Mouse (Mus musculus) CH12.LX (cell line): ENCODE data around the gene Tspan8.

ENCODE experiments used
- CHD2 ChIP-seq: IDR thresholded peaks from 2 replicates; pipeline ENCODE4 v1.6.1; 2011; ENCODE audit warnings: low read length, improper control_type of control experiment
- CTCF ChIP-seq, 2 experiments: IDR thresholded peaks in 1 of 2; conservative IDR thresholded peaks in 1 of 2; 2 replicates each; pipeline ENCODE4 v1.5.1; 2011 to 2012; ENCODE audit warnings: low read depth in 2 of 2, low read length in 2 of 2, improper control_type of control experiment in 1 of 2, inconsistent platforms in 1 of 2, mild to moderate bottlenecking in 1 of 2, moderate library complexity in 1 of 2
- E2F4 ChIP-seq: IDR thresholded peaks from 2 replicates; pipeline ENCODE4 v1.6.1; 2011; ENCODE audit warnings: low read depth, low read length, improper control_type of control experiment; ENCODE audit not compliant: insufficient replicate concordance
- EP300 ChIP-seq: IDR thresholded peaks from 2 replicates; pipeline ENCODE4 v1.6.1; 2011; ENCODE audit warnings: low read length, improper control_type of control experiment
- IRF4 ChIP-seq: IDR thresholded peaks from 2 replicates; pipeline ENCODE4 v1.6.1; 2014; ENCODE audit warnings: low read depth, mild to moderate bottlenecking, inconsistent platforms, low read length, improper control_type of control experiment
- NRF1 ChIP-seq: IDR thresholded peaks from 2 replicates; pipeline ENCODE4 v1.6.1; 2014; ENCODE audit warnings: low read depth, mild to moderate bottlenecking, inconsistent platforms, low read length, improper control_type of control experiment, moderate library complexity
- POLR2A ChIP-seq: IDR thresholded peaks from 2 replicates; pipeline ENCODE4 v1.6.1; 2011; ENCODE audit warnings: low read depth, mild to moderate bottlenecking, improper control_type of control experiment, low read length
- POLR2AphosphoS2 ChIP-seq: IDR thresholded peaks from 2 replicates; pipeline ENCODE4 v1.6.1; 2011; ENCODE audit warnings: low read depth, low read length, improper control_type of control experiment
- TBP ChIP-seq: conservative IDR thresholded peaks from 2 replicates; pipeline ENCODE4 v1.6.1; 2011; ENCODE audit warnings: low read depth, low read length, improper control_type of control experiment
- TCF12 ChIP-seq: IDR thresholded peaks from 2 replicates; pipeline ENCODE4 v1.6.1; 2014; ENCODE audit warnings: low read depth, mild to moderate bottlenecking, inconsistent platforms, low read length, improper control_type of control experiment
- USF2 ChIP-seq: conservative IDR thresholded peaks from 2 replicates; pipeline ENCODE4 v1.6.1; 2011; ENCODE audit warnings: low read depth, low read length, improper control_type of control experiment
- ZC3H11A ChIP-seq: IDR thresholded peaks from 2 replicates; pipeline ENCODE4 v1.6.1; 2012; ENCODE audit warnings: low read depth, mild to moderate bottlenecking, inconsistent platforms, low read length, improper control_type of control experiment

- TF ChIP-seq ZC3H11A (no peak), CTCF (conservative IDR thresholded peaks at IDR 0.05 in 1 of 2, IDR thresholded peaks at IDR 0.05 in 1 of 2; ENCODE audit: low read depth in 2 of 2, low read length in 2 of 2) (no peak), IRF4 (no peak), CHD2 (no peak), POLR2A (no peak), E2F4 (no peak), POLR2AphosphoS2 (no peak), TCF12 (no peak), EP300 (no peak), USF2 (no peak), NRF1 (no peak), TBP (no peak)
Observed at GRCm38 (mm10) chr10:115848511-115848910, 31.9 kb downstream of the Tspan8 start.
